In genomic region chr14:23046330-23046729, GRCm38 (mm10) we compare ENCODE assay signal across 9 mouse cellular contexts.
DNase-seq lines count a peak whose midpoint lies in the region; ATAC-seq and TF ChIP-seq lines count a peak whose summit lies in the region.
"Had no signal": no experiment of that assay in that cellular context is flagged by ENCODE, and none has a peak within 500 bp of the region (broad histone marks: within the 10 kb centered on the region; RNA-seq: fewer than 3 reads in every experiment).

No protein-coding gene starts in this region.

- WGBS in liver, postnatal 0 days (ENCODE audit: insufficient replicate concordance), result 16% methylated on average over 4 of the region's 4 CpGs

- no peak for TF ChIP-seq EP300 in liver, postnatal 0 days (IDR thresholded peaks at IDR 0.05; ENCODE audit: low read depth)

- ATAC-seq in CD4-positive, CD25-positive, alpha-beta regulatory T cell, adult 4 months, result no peak
- no peak for ATAC-seq in liver, postnatal 0 days

- H3K9ac ChIP-seq in liver, postnatal 0 days (replicated peaks), result no peak overlapping the region
- H3K9ac ChIP-seq: stomach, embryonic 15.5 days had no signal

- no peaks in the 10 kb centered on the region for H3K27me3 ChIP-seq in liver, postnatal 0 days (ENCODE audit: insufficient read depth, low read length)
- H3K27me3 ChIP-seq: stomach, embryonic 15.5 days had no signal

- TF ChIP-seq CTCF in liver, postnatal 0 days (IDR thresholded peaks at IDR 0.05; ENCODE audit: low read depth), result peak; percentile 71

- peak; percentile 6 for DNase-seq in CD4-positive, CD25-positive, alpha-beta regulatory T cell, adult 2 months (ENCODE audit: low read depth, low spot score)
- peak; percentile 60 for DNase-seq in R1 (ENCODE audit: low read depth, low spot score)
- DNase-seq in cerebellum, postnatal 36 days, result peak; percentile 48 to 73
- peak; percentile 9 for DNase-seq in gastrocnemius, postnatal 25 days
- peak; percentile 58 to 92 for DNase-seq in kidney, postnatal 25 days
- DNase-seq in liver, postnatal 0 days, result peak; percentile 31
- peak; percentile 82 for DNase-seq in right cerebral cortex, adult 2 months (ENCODE audit: low spot score in 2 of 2)

- no peak overlapping the region for H3K4me3 ChIP-seq in liver, postnatal 0 days (ENCODE audit: low read depth, low read length)
- H3K4me3 ChIP-seq: stomach, embryonic 15.5 days had no signal

- H3K27ac ChIP-seq in liver, postnatal 0 days (ENCODE audit: low read depth), result no peak overlapping the region
- H3K27ac ChIP-seq: stomach, embryonic 15.5 days had no signal

- H3K36me3 ChIP-seq in liver, postnatal 0 days (replicated peaks; ENCODE audit: insufficient read depth, low read length), result no peaks in the 10 kb centered on the region
- H3K36me3 ChIP-seq: stomach, embryonic 15.5 days had no signal

- no peaks in the 10 kb centered on the region for H3K4me1 ChIP-seq in liver, postnatal 0 days (ENCODE audit: insufficient read depth)

- H3K4me2 ChIP-seq in liver, postnatal 0 days (ENCODE audit: low read depth, low read length), result no peak overlapping the region
- H3K4me2 ChIP-seq: stomach, embryonic 15.5 days had no signal

- H3K9me3 ChIP-seq in liver, postnatal 0 days (ENCODE audit: low read length), result no peaks in the 10 kb centered on the region
- H3K9me3 ChIP-seq: stomach, embryonic 15.5 days had no signal

Comparison
In these comparisons a context has a peak if more than half of its experiments do, and no peak if none do; other contexts are left out.
1. DNase-seq: peak in every context shown above with its lines; median percentile 82 in right cerebral cortex, adult 2 months; 75 in kidney, postnatal 25 days; 60 in cerebellum, postnatal 36 days; 60 in R1; 31 in liver, postnatal 0 days; 9 in gastrocnemius, postnatal 25 days; 6 in CD4-positive, CD25-positive, alpha-beta regulatory T cell, adult 2 months.